Mouse (Mus musculus): Measurements from ENCODE around the gene Arhgef12.

Arhgef12 gene

GRCm38 (mm10) chr9:43108081-43108480 lies 1.0 kb upstream of the Arhgef12 start:
- no peak for DNase-seq

GRCm38 (mm10) chr9:43107555-43107954 lies 516 bp upstream of the Arhgef12 start:
- no peak for DNase-seq

GRCm38 (mm10) chr9:43106426-43107186 lies 433 bp downstream of the Arhgef12 start:
- peak; percentile 75 for DNase-seq

GRCm38 (mm10) chr9:43105664-43106361 lies 1.2 kb downstream of the Arhgef12 start:
- DNase-seq = peak; percentile 89

GRCm38 (mm10) chr9:43104873-43105663 lies 2.0 kb downstream of the Arhgef12 start:
- peak; percentile 71 for DNase-seq

GRCm38 (mm10) chr9:43104526-43104872 lies 2.5 kb downstream of the Arhgef12 start:
- no peak for DNase-seq

GRCm38 (mm10) chr9:43103675-43104299 lies 3.3 kb downstream of the Arhgef12 start:
- no peak for DNase-seq

GRCm38 (mm10) chr9:43102931-43103330 lies 4.1 kb downstream of the Arhgef12 start:
- no peak for DNase-seq

GRCm38 (mm10) chr9:43101936-43102595 lies 5.0 kb downstream of the Arhgef12 start:
- DNase-seq = no peak

GRCm38 (mm10) chr9:43098922-43099321 lies 8.1 kb downstream of the Arhgef12 start:
- DNase-seq = no peak

- no peak for DNase-seq
These were observed 9.1 kb downstream of the Arhgef12 start for GRCm38 (mm10) chr9:43097801-43098557.

GRCm38 (mm10) chr9:43096337-43096736 lies 10.7 kb downstream of the Arhgef12 start:
- no peak for DNase-seq

- DNase-seq = no peak
These were observed 12.2 kb downstream of the Arhgef12 start for GRCm38 (mm10) chr9:43094828-43095227.

- peak; percentile 77 for DNase-seq
These were observed 13.2 kb downstream of the Arhgef12 start for GRCm38 (mm10) chr9:43093803-43094202.

GRCm38 (mm10) chr9:43085686-43086285 lies 21.3 kb downstream of the Arhgef12 start:
- no peak for DNase-seq

GRCm38 (mm10) chr9:43084496-43085362 lies 22.3 kb downstream of the Arhgef12 start:
- DNase-seq = no peak

- DNase-seq = no peak
These were observed 23.5 kb downstream of the Arhgef12 start for GRCm38 (mm10) chr9:43083441-43084055.

- DNase-seq = no peak
These were observed 28.3 kb downstream of the Arhgef12 start for GRCm38 (mm10) chr9:43078711-43079110.

- no peak for DNase-seq
These were observed 30.9 kb downstream of the Arhgef12 start for GRCm38 (mm10) chr9:43076163-43076562.

GRCm38 (mm10) chr9:43074611-43075010 lies 32.4 kb downstream of the Arhgef12 start:
- DNase-seq = no peak

Data from cerebellum, adult 9-10 months (tissue).